Mouse (Mus musculus) myocyte (in vitro differentiated cells): ENCODE measurements around the gene Rac2. TPM values are rescaled to one million over a fixed set of nuclear protein-coding genes. Genes with fewer than 3 reads are reported as not detected.
A peak's percentile ranks its signal among the peaks of the same experiment; 100 is the strongest.

ENCODE experiments used
- H3K27me3 ChIP-seq: one replicate; pipeline ENCODE4 v1.6.1; 2011; ENCODE audit not compliant: control insufficient read depth, insufficient read depth, insufficient read length
- H3K36me3 ChIP-seq: one replicate; pipeline ENCODE4 v1.6.1; 2011; ENCODE audit not compliant: control insufficient read depth, insufficient read depth
- H3K4me2 ChIP-seq: one replicate; pipeline ENCODE4 v1.6.1; 2011; ENCODE audit warnings: low read depth, control low read depth
- H3K4me3 ChIP-seq: one replicate; pipeline ENCODE4 v1.5.1; 2011; ENCODE audit warnings: mild to moderate bottlenecking, control low read depth, moderate library complexity
- H3K79me2 ChIP-seq: one replicate; pipeline ENCODE4 v1.6.1; 2011; ENCODE audit not compliant: control insufficient read depth, insufficient read depth
- H3ac ChIP-seq: one replicate; pipeline ENCODE4 v1.6.1; 2011; ENCODE audit not compliant: control insufficient read depth, insufficient read length
- CEBPB ChIP-seq: IDR thresholded peaks from 2 replicates; pipeline ENCODE4 v1.6.1; 2011; ENCODE audit warnings: mild to moderate bottlenecking, moderate library complexity; ENCODE audit not compliant: poor library complexity, insufficient read depth, severe bottlenecking
- E2F4 ChIP-seq: IDR thresholded peaks from one replicate; pipeline ENCODE4 v1.6.1; 2011; ENCODE audit warnings: mild to moderate bottlenecking, control low read depth, moderate library complexity; ENCODE audit not compliant: insufficient read depth
- MAX ChIP-seq: IDR thresholded peaks from one replicate; pipeline ENCODE4 v1.6.1; 2011; ENCODE audit warnings: low read depth, mild to moderate bottlenecking, control low read depth
- MYOD1 ChIP-seq, 3 experiments: IDR thresholded peaks; one replicate each; pipeline ENCODE4 v1.6.1; 2011; ENCODE audit warnings: control low read depth in 2 of 3, low read depth in 2 of 3, mild to moderate bottlenecking in 2 of 3, moderate library complexity in 1 of 3; ENCODE audit not compliant: insufficient read length in 2 of 3, control insufficient read depth in 1 of 3
- MYOG ChIP-seq, 3 experiments: IDR thresholded peaks; one replicate each; pipeline ENCODE4 v1.6.1; 2011; ENCODE audit warnings: control low read depth in 2 of 3, low read depth in 2 of 3, mild to moderate bottlenecking in 2 of 3; ENCODE audit not compliant: insufficient read length in 2 of 3, control insufficient read depth in 1 of 3, insufficient read depth in 1 of 3
- POLR2A ChIP-seq: IDR thresholded peaks from one replicate; pipeline ENCODE4 v1.6.1; 2011; ENCODE audit warnings: low read depth, mild to moderate bottlenecking, control low read depth, moderate library complexity; ENCODE audit not compliant: insufficient read length
- POLR2AphosphoS2 ChIP-seq: IDR thresholded peaks from one replicate; pipeline ENCODE4 v1.6.1; 2011; ENCODE audit warnings: low read depth, control low read depth; ENCODE audit not compliant: insufficient read length
- REST ChIP-seq: IDR thresholded peaks from one replicate; pipeline ENCODE4 v1.6.1; 2011; ENCODE audit warnings: mild to moderate bottlenecking, control low read depth, moderate library complexity; ENCODE audit not compliant: insufficient read depth, insufficient read length
- SRF ChIP-seq: IDR thresholded peaks from one replicate; pipeline ENCODE4 v1.6.1; 2011; ENCODE audit warnings: low read depth; ENCODE audit not compliant: control insufficient read depth, insufficient read length
- TCF12 ChIP-seq: IDR thresholded peaks from one replicate; pipeline ENCODE4 v1.6.1; 2011; ENCODE audit warnings: mild to moderate bottlenecking, control low read depth; ENCODE audit not compliant: poor library complexity, insufficient read depth, severe bottlenecking
- TCF3 ChIP-seq: IDR thresholded peaks from one replicate; pipeline ENCODE4 v1.6.1; 2011; ENCODE audit warnings: low read depth, control low read depth; ENCODE audit not compliant: insufficient read length
- USF1 ChIP-seq: IDR thresholded peaks from one replicate; pipeline ENCODE4 v1.6.1; 2011; ENCODE audit warnings: low read depth, mild to moderate bottlenecking, control low read depth, moderate library complexity
- polyA plus RNA-seq: library from polyadenylated mRNA; unstranded; fragments of >200 nt; fragmentation: generic; extraction: Trizol; gene quantifications from one replicate; pipeline ENCODE4 v1.2.1, GENCODE M21; 2012; ENCODE audit warnings: missing spikeins

Gene Rac2
- polyA plus RNA-seq, 1 experiment, result not detected

DNA sequence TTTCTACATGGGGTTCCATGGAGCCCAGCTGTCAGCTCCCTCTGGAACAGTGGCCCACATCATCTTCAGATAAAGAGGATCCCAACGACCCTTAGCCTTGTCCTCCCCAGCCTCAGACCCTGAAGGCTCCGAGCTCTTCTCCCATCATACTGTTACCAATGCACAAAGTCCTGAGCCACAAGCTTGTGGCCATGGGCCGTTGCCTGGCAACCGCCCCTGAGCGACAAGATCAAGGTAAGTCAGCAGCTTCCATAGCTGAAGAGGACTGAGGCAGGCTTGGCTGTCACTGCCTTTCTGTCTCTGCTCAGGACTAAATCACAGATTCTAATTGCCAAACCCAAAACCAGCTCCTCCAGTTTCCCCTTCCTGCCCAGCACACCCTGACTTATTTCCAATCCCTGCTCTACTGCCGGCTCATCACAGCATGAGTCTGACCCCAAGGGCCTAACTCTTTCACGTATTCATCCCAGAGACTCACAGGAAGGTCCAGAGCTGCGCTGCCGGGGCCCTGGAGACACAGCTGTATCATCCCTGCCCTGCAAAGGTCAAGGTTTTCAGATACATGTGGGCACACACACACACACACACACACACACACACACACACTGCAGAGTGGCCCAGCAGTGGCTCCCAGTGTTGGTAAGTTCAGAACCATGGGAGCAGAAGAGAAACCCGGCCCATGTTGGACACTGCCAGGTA, 36.7 kb downstream of the Rac2 start:
- Histone ChIP-seq H3K4me3 (no peak overlapping the region), H3K79me2 (no peaks in the 10 kb centered on the region), H3K36me3 (no peaks in the 10 kb centered on the region), H3K4me2 (no peak overlapping the region), H3ac (no peak overlapping the region), H3K27me3 (peaks cover 12% of the 10 kb centered on the region)
- TF ChIP-seq CEBPB, result no peak
- TF ChIP-seq TCF12, result no peak
- TF ChIP-seq TCF3, result no peak
- no peak for TF ChIP-seq MAX
- no peak for TF ChIP-seq REST
- TF ChIP-seq SRF, result no peak
- TF ChIP-seq POLR2AphosphoS2, result no peak
- no peak for TF ChIP-seq MYOD1 (IDR thresholded peaks at IDR 0.05; ENCODE audit: control insufficient read depth in 1 of 3, insufficient read length in 2 of 3, low read depth in 2 of 3)

DNA sequence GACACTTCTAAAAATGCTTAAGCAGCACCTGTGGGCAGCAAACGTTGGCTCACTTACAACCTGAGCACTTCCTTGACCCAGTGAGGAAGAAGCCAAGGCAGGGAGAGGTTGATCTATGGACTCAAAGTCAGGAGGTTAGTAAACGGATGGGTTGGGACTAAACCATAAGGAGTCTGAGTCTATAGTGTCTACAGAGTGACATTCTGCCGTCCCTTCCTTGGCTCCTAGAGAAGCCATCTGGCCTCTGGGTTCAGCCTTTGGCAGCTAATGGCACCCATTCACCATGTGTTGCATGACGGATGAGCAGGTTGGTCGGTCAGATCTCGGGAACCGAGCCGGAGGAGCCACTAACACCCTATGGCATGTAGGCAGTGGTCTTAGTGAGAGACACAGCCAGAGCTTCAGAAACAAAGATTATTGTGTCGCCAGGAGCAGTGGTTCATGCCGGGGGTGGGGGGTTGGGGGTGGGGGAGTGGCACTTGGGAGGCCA, 39.2 kb downstream of the Rac2 start:
- H3K27me3 ChIP-seq, result no peaks in the 10 kb centered on the region
- TF ChIP-seq REST, result no peak
- TF ChIP-seq TCF3, result no peak
- TF ChIP-seq CEBPB, result no peak
- no peak for TF ChIP-seq MYOG (IDR thresholded peaks at IDR 0.05; ENCODE audit: control insufficient read depth in 1 of 3, insufficient read depth in 1 of 3, insufficient read length in 2 of 3, low read depth in 2 of 3)
- TF ChIP-seq TCF12, result no peak
- TF ChIP-seq SRF, result no peak
- TF ChIP-seq MAX, result no peak
- no peak for TF ChIP-seq POLR2AphosphoS2
- no peak for TF ChIP-seq POLR2A
- H3K36me3 ChIP-seq, result no peaks in the 10 kb centered on the region
- H3ac ChIP-seq, result no peak overlapping the region
- no peak overlapping the region for H3K4me3 ChIP-seq
- no peak overlapping the region for H3K4me2 ChIP-seq
- peaks cover 10% of the 10 kb centered on the region for H3K79me2 ChIP-seq

DNA sequence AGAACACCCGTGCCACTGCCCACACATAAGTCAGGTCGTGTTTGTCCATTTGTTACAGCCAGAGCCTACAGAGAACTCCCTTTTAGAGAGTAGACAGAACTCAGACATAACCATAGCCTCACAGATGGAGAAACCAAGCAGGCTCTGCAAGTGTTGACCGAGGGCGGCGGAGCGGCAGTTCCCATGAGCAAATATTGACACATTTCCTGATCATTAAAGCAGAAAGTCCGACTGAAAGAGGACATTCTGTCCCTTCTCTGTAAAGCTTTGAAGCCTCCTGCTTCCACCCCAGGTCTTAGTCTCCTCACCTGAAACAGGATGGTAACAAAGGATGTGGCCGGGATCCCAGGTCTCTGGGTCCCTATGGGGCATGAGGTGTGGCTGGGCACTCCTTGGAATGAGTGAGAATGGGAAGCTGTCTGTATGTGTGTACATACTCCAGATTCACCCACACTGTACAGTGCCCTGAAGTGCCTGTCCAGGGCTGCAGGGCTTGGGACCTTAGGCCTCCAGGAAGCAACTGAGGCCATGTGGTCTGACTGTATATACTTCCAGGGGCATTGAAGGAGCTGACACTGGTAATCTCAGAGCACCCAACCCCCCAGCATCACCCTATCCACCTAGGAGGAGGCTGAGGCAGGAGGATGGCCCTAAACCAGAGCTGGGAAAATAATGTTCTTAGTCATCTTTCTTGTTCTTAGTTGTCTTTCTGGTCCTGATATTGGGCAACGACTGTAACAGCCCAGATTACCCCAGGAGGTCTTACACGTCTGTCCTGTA, 39.8 kb downstream of the Rac2 start:
- Histone ChIP-seq H3K4me3 (peak overlapping the region; percentile 62), H3K79me2 (peaks cover 17% of the 10 kb centered on the region), H3ac (no peak overlapping the region), H3K4me2 (no peak overlapping the region), H3K36me3 (no peaks in the 10 kb centered on the region), H3K27me3 (no peaks in the 10 kb centered on the region)
- no peak for TF ChIP-seq TCF3
- no peak for TF ChIP-seq REST
- no peak for TF ChIP-seq CEBPB
- no peak for TF ChIP-seq E2F4
- TF ChIP-seq TCF12, result no peak
- no peak for TF ChIP-seq MAX
- TF ChIP-seq POLR2A, result no peak
- TF ChIP-seq POLR2AphosphoS2, result no peak
- TF ChIP-seq MYOG (IDR thresholded peaks at IDR 0.05; ENCODE audit: control insufficient read depth in 1 of 3, insufficient read depth in 1 of 3, insufficient read length in 2 of 3, low read depth in 2 of 3), result no peak
- TF ChIP-seq USF1, result no peak
- no peak for TF ChIP-seq MYOD1 (IDR thresholded peaks at IDR 0.05; ENCODE audit: control insufficient read depth in 1 of 3, insufficient read length in 2 of 3, low read depth in 2 of 3)
- TF ChIP-seq SRF, result no peak

DNA sequence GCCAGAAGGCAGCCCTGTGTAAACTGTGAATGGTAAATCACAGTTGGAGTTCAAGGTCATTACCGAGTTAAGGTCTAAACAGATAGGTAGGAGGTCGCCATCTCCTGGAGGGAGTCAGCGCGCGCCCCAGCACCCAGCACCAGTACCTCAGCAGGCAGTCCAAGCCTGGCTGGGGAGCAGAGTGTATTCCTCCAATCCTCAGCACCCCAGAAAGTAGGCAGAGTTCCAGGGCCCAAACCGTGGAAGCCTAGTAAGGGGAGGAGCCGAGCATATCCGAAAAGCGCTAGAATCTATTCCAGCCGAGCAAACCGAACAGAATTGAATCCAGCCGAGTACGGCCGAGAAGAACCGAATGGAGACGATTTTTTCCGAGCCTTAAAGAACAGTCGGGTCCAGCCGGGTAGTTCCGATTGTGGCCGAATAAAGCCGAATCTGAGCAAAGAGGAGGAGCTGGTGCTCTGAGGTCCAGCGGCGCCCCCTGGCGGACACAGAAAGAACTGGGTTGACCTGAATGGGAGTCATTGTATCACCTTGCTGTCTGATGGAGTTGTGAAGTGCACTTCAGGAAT, 40.6 kb downstream of the Rac2 start:
- peak overlapping the region; percentile 62 for H3K4me3 ChIP-seq
- no peak overlapping the region for H3ac ChIP-seq
- H3K79me2 ChIP-seq, result peaks cover 22% of the 10 kb centered on the region
- H3K36me3 ChIP-seq, result no peaks in the 10 kb centered on the region
- TF ChIP-seq TCF12 (no peak), REST (no peak), TCF3 (no peak), MYOG (IDR thresholded peaks at IDR 0.05; ENCODE audit: control insufficient read depth in 1 of 3, insufficient read depth in 1 of 3, insufficient read length in 2 of 3, low read depth in 2 of 3) (no peak), MAX (no peak), POLR2A (peak; percentile 38), MYOD1 (IDR thresholded peaks at IDR 0.05; ENCODE audit: control insufficient read depth in 1 of 3, insufficient read length in 2 of 3, low read depth in 2 of 3) (no peak), USF1 (no peak)
- peak overlapping the region; percentile 93 for H3K4me2 ChIP-seq
- no peaks in the 10 kb centered on the region for H3K27me3 ChIP-seq
